Comparison of ENCODE assay signal across 9 mouse cellular contexts in genomic region chr7:135485796-135486410, GRCm38 (mm10). TPM values are rescaled to one million over a fixed set of nuclear protein-coding genes. Genes with fewer than 3 reads are reported as not detected.
DNase-seq lines count a peak whose midpoint lies in the region; ATAC-seq lines count a peak whose summit lies in the region.
"Had no signal": no experiment of that assay in that cellular context is flagged by ENCODE, and none has a peak within 500 bp of the region (broad histone marks: within the 10 kb centered on the region; RNA-seq: fewer than 3 reads in every experiment).

No protein-coding gene starts in this region.

- H3K4me3 ChIP-seq in kidney, embryonic 16.5 days (ENCODE audit: low read length): no peak overlapping the region
- no peak overlapping the region for H3K4me3 ChIP-seq in embryonic facial prominence, embryonic 13.5 days
- H3K4me3 ChIP-seq in stomach, embryonic 15.5 days (replicated peaks): no peak overlapping the region
- no peak overlapping the region for H3K4me3 ChIP-seq in heart, embryonic 11.5 days (ENCODE audit: low read depth, low read length)

- no peaks in the 10 kb centered on the region for H3K36me3 ChIP-seq in kidney, embryonic 16.5 days (ENCODE audit: insufficient read depth, low read length)
- H3K36me3 ChIP-seq in embryonic facial prominence, embryonic 13.5 days: no peaks in the 10 kb centered on the region
- H3K36me3 ChIP-seq in stomach, embryonic 15.5 days: no peaks in the 10 kb centered on the region
- H3K36me3 ChIP-seq in heart, embryonic 11.5 days (ENCODE audit: control insufficient read depth, insufficient read depth, low read length): no peaks in the 10 kb centered on the region

- ATAC-seq in kidney, embryonic 16.5 days (ENCODE audit: low FRiP score, low TSS enrichment): 0 out of 2 replicates have a peak, but pooled peaks have one; percentile 49
- no peak for ATAC-seq in embryonic facial prominence, embryonic 13.5 days (ENCODE audit: insufficient number of reproducible peaks, insufficient read depth, low FRiP score, low TSS enrichment, low read depth)
- ATAC-seq in stomach, embryonic 15.5 days (ENCODE audit: insufficient read depth, low FRiP score, low read depth): no peak
- ATAC-seq in heart, embryonic 11.5 days (replicated peaks; ENCODE audit: insufficient number of reproducible peaks, low FRiP score, low TSS enrichment): no peak

- H3K4me1 ChIP-seq in kidney, embryonic 16.5 days (ENCODE audit: insufficient read depth, low read length): peaks cover 7% of the 10 kb centered on the region; the same call in 1 of the 2 replicates
- peaks cover 17% of the 10 kb centered on the region for H3K4me1 ChIP-seq in embryonic facial prominence, embryonic 13.5 days
- no peaks in the 10 kb centered on the region for H3K4me1 ChIP-seq in stomach, embryonic 15.5 days
- peaks cover 3% of the 10 kb centered on the region; the same call in 1 of the 2 replicates for H3K4me1 ChIP-seq in heart, embryonic 11.5 days (ENCODE audit: control insufficient read depth, insufficient read depth, low read length)

- no peaks in the 10 kb centered on the region for H3K9me3 ChIP-seq in kidney, embryonic 16.5 days (ENCODE audit: low read length)
- no peaks in the 10 kb centered on the region for H3K9me3 ChIP-seq in embryonic facial prominence, embryonic 13.5 days
- H3K9me3 ChIP-seq in stomach, embryonic 15.5 days: no peaks in the 10 kb centered on the region
- no peaks in the 10 kb centered on the region for H3K9me3 ChIP-seq in heart, embryonic 11.5 days (replicated peaks; ENCODE audit: control insufficient read depth, low read length)

- no peak overlapping the region for H3K9ac ChIP-seq in kidney, embryonic 16.5 days (replicated peaks; ENCODE audit: low read length)
- H3K9ac ChIP-seq in embryonic facial prominence, embryonic 13.5 days: no peak overlapping the region
- no peak overlapping the region for H3K9ac ChIP-seq in stomach, embryonic 15.5 days
- no peak overlapping the region for H3K9ac ChIP-seq in heart, embryonic 11.5 days (ENCODE audit: low read depth, low read length)

- H3K27ac ChIP-seq in kidney, embryonic 16.5 days (ENCODE audit: low read length): no peak overlapping the region
- H3K27ac ChIP-seq in embryonic facial prominence, embryonic 13.5 days: no peak overlapping the region
- 0 out of 2 replicates have a peak overlapping the region, but pooled peaks have one; percentile 44 for H3K27ac ChIP-seq in stomach, embryonic 15.5 days
- H3K27ac ChIP-seq in heart, embryonic 11.5 days (ENCODE audit: low read depth, low read length): no peak overlapping the region

- DNase-seq in kidney, adult 18-20 months: no peak
- DNase-seq in adrenal gland, postnatal 25 days: peak; percentile 38
- peak; percentile 59 for DNase-seq in kidney, postnatal 10 days
- DNase-seq in lung, postnatal 14 days: peak; percentile 4

- 0 out of 2 replicates have a peak overlapping the region, but pooled peaks have one; percentile 2 for H3K4me2 ChIP-seq in kidney, embryonic 16.5 days (replicated peaks; ENCODE audit: low read depth, low read length)
- H3K4me2 ChIP-seq in embryonic facial prominence, embryonic 13.5 days: 0 out of 2 replicates have a peak overlapping the region, but pooled peaks have one; percentile 5
- no peak overlapping the region for H3K4me2 ChIP-seq in stomach, embryonic 15.5 days
- H3K4me2 ChIP-seq in heart, embryonic 11.5 days: no peak overlapping the region; the same call in 1 of the 2 replicates

- H3K27me3 ChIP-seq in kidney, embryonic 16.5 days (ENCODE audit: insufficient read depth, low read length): no peaks in the 10 kb centered on the region
- peaks cover 18% of the 10 kb centered on the region for H3K27me3 ChIP-seq in embryonic facial prominence, embryonic 13.5 days
- H3K27me3 ChIP-seq in stomach, embryonic 15.5 days (replicated peaks): no peaks in the 10 kb centered on the region
- peaks cover 8% of the 10 kb centered on the region for H3K27me3 ChIP-seq in heart, embryonic 11.5 days (ENCODE audit: control insufficient read depth, insufficient read depth, low read length)

- WGBS in kidney, embryonic 16.5 days: 26% methylated on average over 12 of the region's 12 CpGs
- WGBS in embryonic facial prominence, embryonic 13.5 days: 22% methylated on average over 12 of the region's 12 CpGs
- WGBS in stomach, embryonic 15.5 days: 34% methylated on average over 12 of the region's 12 CpGs
- WGBS in heart, embryonic 11.5 days (ENCODE audit: insufficient replicate concordance): 20% methylated on average over 12 of the region's 12 CpGs

RNA-seq across cellular contexts. Expression of gene Clrn3, which starts 42.6 kb away (rescaled TPM):
- 14.3 and 17.3 TPM in 2 replicates for polyA plus RNA-seq in kidney, embryonic 16.5 days (2015; fragmentation: Nextera tagmentation; extraction: Ambion mirVana)
- not detected in 2 replicates for total RNA-seq in adrenal gland, postnatal 25 days (2021)
- polyA plus RNA-seq in embryonic facial prominence, embryonic 13.5 days (2015; fragmentation: Nextera tagmentation; extraction: Ambion mirVana): 0.21 TPM in 1 of 2 replicates, not detected in the other
- polyA plus RNA-seq in stomach, embryonic 15.5 days (2015; fragmentation: Nextera tagmentation; extraction: Ambion mirVana): 5.2 and 6.7 TPM in 2 replicates
- polyA plus RNA-seq in heart, embryonic 11.5 days (2014; fragmentation: Nextera tagmentation; extraction: Ambion mirVana): not detected in 2 replicates
- total RNA-seq: heart, postnatal 10 days had no signal

RNA-seq across cellular contexts. Expression of gene Ptpre, which starts 51.4 kb away (rescaled TPM):
- polyA plus RNA-seq in kidney, embryonic 16.5 days (2015; fragmentation: Nextera tagmentation; extraction: Ambion mirVana): 1.3 and 1.7 TPM in 2 replicates
- total RNA-seq in adrenal gland, postnatal 25 days (2021): 6.5 and 8.1 TPM in 2 replicates
- polyA plus RNA-seq in embryonic facial prominence, embryonic 13.5 days (2015; fragmentation: Nextera tagmentation; extraction: Ambion mirVana): 4.5 and 5.3 TPM in 2 replicates
- polyA plus RNA-seq in stomach, embryonic 15.5 days (2015; fragmentation: Nextera tagmentation; extraction: Ambion mirVana): 3.2 and 3.4 TPM in 2 replicates
- polyA plus RNA-seq in heart, embryonic 11.5 days (2014; fragmentation: Nextera tagmentation; extraction: Ambion mirVana): 1.3 and 1.7 TPM in 2 replicates

Comparison
In these comparisons a context has a peak if more than half of its experiments do, and no peak if none do; other contexts are left out.
1. H3K4me2 ChIP-seq: peak in kidney, embryonic 16.5 days (single experiment) and embryonic facial prominence, embryonic 13.5 days (single experiment); none in stomach, embryonic 15.5 days (single experiment) and heart, embryonic 11.5 days (single experiment).